ENCODE assay signal across 8 mouse cellular contexts in genomic region chr7:141467230-141468030, GRCm38 (mm10). TPM values are rescaled to one million over a fixed set of nuclear protein-coding genes. Genes with fewer than 3 reads are reported as not detected.
DNase-seq lines count a peak whose midpoint lies in the region; ATAC-seq and TF ChIP-seq lines count a peak whose summit lies in the region.

Cd151 (plus strand) TSS chr7:141467392.

- ATAC-seq in forebrain, embryonic 12.5 days (ENCODE audit: low FRiP score), result peak; percentile 72
- ATAC-seq in lung, embryonic 15.5 days (ENCODE audit: borderline replicate concordance, extremely low read depth, low FRiP score, low TSS enrichment), result peak; percentile 84

- peak within 1 kb of the TSS; percentile 77 for H3K9ac ChIP-seq in ES-Bruce4 (ENCODE audit: low read depth, poor library complexity, severe bottlenecking)
- peak within 1 kb of the TSS; percentile 71 for H3K9ac ChIP-seq in forebrain, embryonic 12.5 days
- peak within 1 kb of the TSS; percentile 68 for H3K9ac ChIP-seq in lung, embryonic 15.5 days

- peaks cover 18% of the 10 kb centered on the region for H3K36me3 ChIP-seq in ES-Bruce4 (ENCODE audit: control insufficient read depth, insufficient read depth, low read length, poor library complexity, severe bottlenecking)
- H3K36me3 ChIP-seq in forebrain, embryonic 12.5 days (replicated peaks), result peaks cover 29% of the 10 kb centered on the region
- peaks cover 29% of the 10 kb centered on the region for H3K36me3 ChIP-seq in lung, embryonic 15.5 days

- peak within 1 kb of the TSS; percentile 88 for H3K4me3 ChIP-seq in ES-Bruce4 (ENCODE audit: low read depth, low read length)
- peak within 1 kb of the TSS; percentile 60 for H3K4me3 ChIP-seq in forebrain, embryonic 12.5 days (replicated peaks)
- H3K4me3 ChIP-seq in lung, embryonic 15.5 days, result peak within 1 kb of the TSS; percentile 61
- H3K4me3 ChIP-seq in olfactory bulb, adult 2 months (ENCODE audit: insufficient read depth, low read depth, low read length), result peak within 1 kb of the TSS; percentile 64

- no peak for TF ChIP-seq EP300 in ES-Bruce4 (IDR thresholded peaks at IDR 0.05; ENCODE audit: insufficient read depth, low read depth, low read length)

- TF ChIP-seq CTCF in ES-Bruce4 (IDR thresholded peaks at IDR 0.05; ENCODE audit: low read depth, low read length), result no peak
- no peak for TF ChIP-seq CTCF in brain, embryonic 14.5 days (IDR thresholded peaks at IDR 0.05; ENCODE audit: borderline replicate concordance, extremely low read depth, insufficient read depth, insufficient read length)
- no peak for TF ChIP-seq CTCF in olfactory bulb, adult 2 months (IDR thresholded peaks at IDR 0.05; ENCODE audit: insufficient read depth, low read depth, low read length)

- peak; percentile 41 for TF ChIP-seq POLR2A in ES-Bruce4 (IDR thresholded peaks at IDR 0.05; ENCODE audit: insufficient read depth, low read length)
- TF ChIP-seq POLR2A in brain, embryonic 14.5 days (IDR thresholded peaks at IDR 0.05; ENCODE audit: borderline replicate concordance, extremely low read depth, insufficient read depth, insufficient read length, poor library complexity, severe bottlenecking), result peak; percentile 21; the same call in 1 of the 2 replicates
- TF ChIP-seq POLR2A in olfactory bulb, adult 2 months (IDR thresholded peaks at IDR 0.05; ENCODE audit: insufficient read depth, low read depth, low read length), result no peak

- intact Hi-C loops in heart, postnatal 25 days (cut with DNase I), result no loop called here

- H3K4me2 ChIP-seq in forebrain, embryonic 12.5 days, result peak within 1 kb of the TSS; percentile 65
- H3K4me2 ChIP-seq in lung, embryonic 15.5 days, result peak within 1 kb of the TSS; percentile 74

- H3K27me3 ChIP-seq in ES-Bruce4 (ENCODE audit: control insufficient read depth, insufficient read depth, low read length, poor library complexity, severe bottlenecking), result no peaks in the 10 kb centered on the region
- H3K27me3 ChIP-seq in forebrain, embryonic 12.5 days, result peaks cover 45% of the 10 kb centered on the region
- H3K27me3 ChIP-seq in lung, embryonic 15.5 days, result peaks cover 27% of the 10 kb centered on the region

- H3K4me1 ChIP-seq in ES-Bruce4 (ENCODE audit: control insufficient read depth, insufficient read depth, low read length), result peaks cover 5% of the 10 kb centered on the region
- H3K4me1 ChIP-seq in forebrain, embryonic 12.5 days, result peaks cover 42% of the 10 kb centered on the region
- peaks cover 55% of the 10 kb centered on the region for H3K4me1 ChIP-seq in lung, embryonic 15.5 days
- peaks cover 32% of the 10 kb centered on the region for H3K4me1 ChIP-seq in olfactory bulb, adult 2 months (ENCODE audit: control insufficient read depth, insufficient read depth, low read length)

- WGBS in forebrain, embryonic 12.5 days, result under 1% methylated on average over 52 of the region's 52 CpGs
- WGBS in lung, embryonic 15.5 days, result under 1% methylated on average over 52 of the region's 52 CpGs
- 4% methylated on average over 52 of the region's 52 CpGs for WGBS in olfactory bulb, adult 2 months

- peak within 1 kb of the TSS; percentile 68 for H3K27ac ChIP-seq in ES-Bruce4 (ENCODE audit: insufficient read depth, low read length)
- peak within 1 kb of the TSS; percentile 84 for H3K27ac ChIP-seq in forebrain, embryonic 12.5 days
- peak within 1 kb of the TSS; percentile 84 for H3K27ac ChIP-seq in lung, embryonic 15.5 days
- H3K27ac ChIP-seq in olfactory bulb, adult 2 months (ENCODE audit: insufficient read depth, low read depth, low read length), result no peak within 1 kb of the TSS; the same call in 1 of the 2 replicates

- H3K9me3 ChIP-seq in ES-Bruce4 (replicated peaks; ENCODE audit: control insufficient read depth, insufficient read depth, low read length, poor library complexity, severe bottlenecking), result no peaks in the 10 kb centered on the region
- H3K9me3 ChIP-seq in forebrain, embryonic 12.5 days, result no peaks in the 10 kb centered on the region
- no peaks in the 10 kb centered on the region for H3K9me3 ChIP-seq in lung, embryonic 15.5 days

- peak; percentile 87 for DNase-seq in brain, embryonic 14.5 days (ENCODE audit: low read depth)
- peak; percentile 86 for DNase-seq in heart, postnatal 25 days (ENCODE audit: low spot score)
- no peak for DNase-seq in layer of hippocampus, adult 18-20 months (ENCODE audit: low spot score in 2 of 2)
- peak; percentile 79 for DNase-seq in thymus, postnatal 4 days

RNA-seq across cellular contexts. Expression of gene Cd151, which starts in this region (rescaled TPM):
- 99.0 and 107 TPM in 2 replicates for polyA plus RNA-seq in ES-Bruce4 (2011; ENCODE audit: insufficient read depth, insufficient read length, low read depth, missing spikeins)
- 99.7 and 130 TPM in 2 replicates for polyA plus RNA-seq in brain, embryonic 14.5 days (2012; rRNA removed)
- polyA plus RNA-seq in forebrain, embryonic 12.5 days (2016; fragmentation: Nextera tagmentation; extraction: Ambion mirVana), result 13.9 and 18.2 TPM in 2 replicates
- total RNA-seq in heart, postnatal 25 days (2021), result 100 to 1,000 TPM; 280 TPM
- total RNA-seq in layer of hippocampus, adult 18-20 months (2021), result 10 to 100 TPM; 24.2 to 26.0 TPM
- 24.4 and 30.7 TPM in 2 replicates for polyA plus RNA-seq in lung, embryonic 15.5 days (2015; fragmentation: Nextera tagmentation; extraction: Ambion mirVana)
- polyA plus RNA-seq in olfactory bulb, adult 2 months (2012; ENCODE audit: insufficient read depth, insufficient read length, low replicate concordance, missing spikeins), result not detected in 2 replicates

Comparison
In these comparisons a context has a peak if more than half of its experiments do, and no peak if none do; other contexts are left out.
1. RNA of gene Cd151 (total RNA-seq): 280 TPM in heart, postnatal 25 days; 24.2 to 26.0 TPM in layer of hippocampus, adult 18-20 months; every median in the first group is over 10 times any median in the second.
2. DNase-seq: peak in brain, embryonic 14.5 days (single experiment), heart, postnatal 25 days (single experiment) and thymus, postnatal 4 days (single experiment); none in layer of hippocampus, adult 18-20 months (0 of 2).
3. Peak in every context shown above with its lines, with median percentiles within 50 percentile points of each other: H3K4me3 ChIP-seq and H3K9ac ChIP-seq.